Mouse (Mus musculus) cerebral cortex, adult 2 months (tissue): ENCODE data around the gene Efcab9.

Experiments
- WGBS: fragments of 180-500 bp; shearing (Covaris S2); methylation state at CpG from one replicate; pipeline ENCODE4 v1.1.7; 2018; 5-methylcytosine and 5-hydroxymethylcytosine counted together

Efcab9 gene

GRCm38 (mm10) chr11:32531871-32532764 is at the start of gene Efcab9:
Efcab9 (minus strand) TSS chr11:32532081.
- WGBS = 6% methylated on average over 33 of the region's 33 CpGs

- 65% methylated on average over 2 of the region's 2 CpGs for WGBS
Observed at GRCm38 (mm10) chr11:32581031-32581430, 49.1 kb upstream of the Efcab9 start.

- WGBS = 84% methylated on average over 16 of the region's 16 CpGs
Observed at GRCm38 (mm10) chr11:32580305-32580947, 48.5 kb upstream of the Efcab9 start.

- WGBS = 81% methylated on average over 5 of the region's 5 CpGs
Observed at GRCm38 (mm10) chr11:32576760-32577050, 44.8 kb upstream of the Efcab9 start.

GRCm38 (mm10) chr11:32575964-32576759 is 44.3 kb upstream of the Efcab9 start:
- 94% methylated on average over 6 of the region's 6 CpGs for whole genome bisulfite sequencing

- WGBS = 87% methylated on average over 2 of the region's 2 CpGs
Observed at GRCm38 (mm10) chr11:32573669-32574068, 41.8 kb upstream of the Efcab9 start.

- 87% methylated on average over 6 of the region's 6 CpGs for WGBS
Observed at GRCm38 (mm10) chr11:32571103-32571502, 39.2 kb upstream of the Efcab9 start.

GRCm38 (mm10) chr11:32568637-32569293 is 36.9 kb upstream of the Efcab9 start:
- 89% methylated on average over 15 of the region's 15 CpGs for whole genome bisulfite sequencing

- 86% methylated on average over 7 of the region's 7 CpGs for WGBS
Observed at GRCm38 (mm10) chr11:32568060-32568459, 36.2 kb upstream of the Efcab9 start.

GRCm38 (mm10) chr11:32567000-32567855 is 35.3 kb upstream of the Efcab9 start:
- WGBS = 74% methylated on average over 10 of the region's 10 CpGs

- 95% methylated on average over 6 of the region's 6 CpGs for WGBS
Observed at GRCm38 (mm10) chr11:32566184-32566583, 34.3 kb upstream of the Efcab9 start.

GRCm38 (mm10) chr11:32565088-32565487 is 33.2 kb upstream of the Efcab9 start:
- 54% methylated on average over 8 of the region's 8 CpGs for WGBS

GRCm38 (mm10) chr11:32564629-32565028 is 32.7 kb upstream of the Efcab9 start:
- 79% methylated on average over 4 of the region's 4 CpGs for WGBS

- 86% methylated on average over 3 of the region's 3 CpGs for WGBS
Observed at GRCm38 (mm10) chr11:32563660-32564059, 31.8 kb upstream of the Efcab9 start.

GRCm38 (mm10) chr11:32562706-32563105 is 30.8 kb upstream of the Efcab9 start:
- WGBS = 80% methylated on average over 5 of the region's 5 CpGs

GRCm38 (mm10) chr11:32561465-32562355 is 29.8 kb upstream of the Efcab9 start:
- WGBS = 74% methylated on average over 10 of the region's 10 CpGs

GRCm38 (mm10) chr11:32560015-32560770 is 28.3 kb upstream of the Efcab9 start:
- 85% methylated on average over 12 of the region's 12 CpGs for WGBS

GRCm38 (mm10) chr11:32558677-32559076 is 26.8 kb upstream of the Efcab9 start:
- 73% methylated on average over 8 of the region's 8 CpGs for WGBS

GRCm38 (mm10) chr11:32558026-32558425 is 26.1 kb upstream of the Efcab9 start:
- 96% methylated on average over 4 of the region's 4 CpGs for WGBS
